12 mouse cellular contexts compared by ENCODE assay signal in the genomic region with DNA sequence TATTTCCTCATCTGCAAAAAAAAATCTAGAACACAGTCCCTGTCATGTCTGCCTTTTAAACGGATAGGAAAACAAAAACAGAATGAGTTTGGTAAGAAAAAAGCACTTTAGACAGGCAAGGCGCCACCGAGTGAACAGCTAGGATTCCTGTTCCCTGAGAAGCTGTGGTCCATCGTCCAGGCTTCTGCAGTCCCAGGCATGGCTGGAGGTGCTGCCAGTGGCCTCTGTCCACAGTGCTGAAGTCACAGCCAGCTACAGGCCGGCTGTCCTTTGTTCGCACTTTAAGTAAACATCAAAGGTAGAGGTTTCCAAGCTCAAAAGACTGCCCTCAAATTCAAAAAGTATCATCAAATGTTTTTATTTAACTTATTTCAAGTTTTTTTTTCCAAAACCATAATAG. TPM values are rescaled to one million over a fixed set of nuclear protein-coding genes. Genes with fewer than 3 reads are reported as not detected.
DNase-seq lines count a peak whose midpoint lies in the region; ATAC-seq lines count a peak whose summit lies in the region.
"Had no signal": no experiment of that assay in that cellular context is flagged by ENCODE, and none has a peak within 500 bp of the region (broad histone marks: within the 10 kb centered on the region; RNA-seq: fewer than 3 reads in every experiment).

No protein-coding gene starts in this region.

- no peak for ATAC-seq in hindbrain, embryonic 14.5 days (ENCODE audit: low FRiP score)
- ATAC-seq in hindbrain, embryonic 12.5 days (ENCODE audit: low FRiP score), result no peak
- ATAC-seq: activated CD4-positive, CD25-positive, alpha-beta regulatory T cell, adult 4 months; intestine, postnatal 0 days had no signal

- no peaks in the 10 kb centered on the region for H3K27me3 ChIP-seq in hindbrain, embryonic 14.5 days (ENCODE audit: control insufficient read depth, insufficient read depth, low read length)
- H3K27me3 ChIP-seq in hindbrain, embryonic 12.5 days, result no peaks in the 10 kb centered on the region

- H3K36me3 ChIP-seq in hindbrain, embryonic 14.5 days (replicated peaks; ENCODE audit: control insufficient read depth, insufficient read depth), result peaks cover 5% of the 10 kb centered on the region; the same call in 1 of the 2 replicates
- H3K36me3 ChIP-seq in hindbrain, embryonic 12.5 days, result no peaks in the 10 kb centered on the region
- H3K36me3 ChIP-seq: neural tube, embryonic 12.5 days had no signal

- H3K4me2 ChIP-seq in hindbrain, embryonic 14.5 days (replicated peaks), result no peak overlapping the region
- H3K4me2 ChIP-seq in hindbrain, embryonic 12.5 days (replicated peaks), result no peak overlapping the region
- H3K4me2 ChIP-seq: neural tube, embryonic 12.5 days had no signal

- DNase-seq in hindbrain, embryonic 14.5 days (ENCODE audit: low spot score), result peak; percentile 44
- peak; percentile 33 for DNase-seq in right cerebral cortex, postnatal 14 days
- DNase-seq in right cerebral cortex, adult 2 months (ENCODE audit: low spot score in 2 of 2), result no peak
- peak; percentile 63 for DNase-seq in embryo, embryonic 10.5 days (ENCODE audit: low spot score)
- DNase-seq in mesoderm, embryonic 11.5 days (ENCODE audit: low read depth, low spot score), result peak; percentile 57
- no peak for DNase-seq in layer of hippocampus, adult 9-10 months (ENCODE audit: low spot score)
- no peak for DNase-seq in thymus, postnatal 10 days (ENCODE audit: low spot score in 2 of 2)

- peaks cover 39% of the 10 kb centered on the region for H3K4me1 ChIP-seq in hindbrain, embryonic 14.5 days (replicated peaks; ENCODE audit: control insufficient read depth, insufficient read depth, low read length)
- H3K4me1 ChIP-seq in hindbrain, embryonic 12.5 days, result peaks cover 35% of the 10 kb centered on the region

- no peak overlapping the region for H3K27ac ChIP-seq in hindbrain, embryonic 14.5 days
- no peak overlapping the region for H3K27ac ChIP-seq in hindbrain, embryonic 12.5 days
- H3K27ac ChIP-seq: macrophage; neural tube, embryonic 12.5 days had no signal

- WGBS in hindbrain, embryonic 14.5 days, result 15% methylated on average over 6 of the region's 6 CpGs
- 14% methylated on average over 6 of the region's 6 CpGs for WGBS in hindbrain, embryonic 12.5 days

- no peak overlapping the region for H3K9ac ChIP-seq in hindbrain, embryonic 14.5 days
- no peak overlapping the region for H3K9ac ChIP-seq in hindbrain, embryonic 12.5 days
- H3K9ac ChIP-seq: neural tube, embryonic 12.5 days had no signal

- no peaks in the 10 kb centered on the region for H3K9me3 ChIP-seq in hindbrain, embryonic 14.5 days (ENCODE audit: control insufficient read depth, low read length)
- no peaks in the 10 kb centered on the region for H3K9me3 ChIP-seq in hindbrain, embryonic 12.5 days (replicated peaks)
- H3K9me3 ChIP-seq: neural tube, embryonic 12.5 days had no signal

- no peak overlapping the region for H3K4me3 ChIP-seq in hindbrain, embryonic 14.5 days (replicated peaks; ENCODE audit: low read length)
- H3K4me3 ChIP-seq in hindbrain, embryonic 12.5 days, result no peak overlapping the region
- H3K4me3 ChIP-seq: neural tube, embryonic 12.5 days had no signal

RNA-seq across cellular contexts. Expression of a gene that starts 4.6 kb away (rescaled TPM):
- 38.5 and 42.0 TPM in 2 replicates for polyA plus RNA-seq in hindbrain, embryonic 14.5 days (2014; fragmentation: Nextera tagmentation; extraction: Ambion mirVana)
- polyA plus RNA-seq in hindbrain, embryonic 12.5 days (2016; fragmentation: Nextera tagmentation; extraction: Ambion mirVana), result 32.4 and 37.4 TPM in 2 replicates

RNA-seq across cellular contexts. Expression of a gene that starts 24.4 kb away (rescaled TPM):
- polyA plus RNA-seq in hindbrain, embryonic 14.5 days (2014; fragmentation: Nextera tagmentation; extraction: Ambion mirVana), result 0.63 and 0.71 TPM in 2 replicates
- 0.61 and 1.2 TPM in 2 replicates for polyA plus RNA-seq in hindbrain, embryonic 12.5 days (2016; fragmentation: Nextera tagmentation; extraction: Ambion mirVana)

RNA-seq across cellular contexts. Expression of a gene that starts 28.6 kb away (rescaled TPM):
- polyA plus RNA-seq in hindbrain, embryonic 14.5 days (2014; fragmentation: Nextera tagmentation; extraction: Ambion mirVana), result 43.5 and 47.8 TPM in 2 replicates
- 7.9 TPM in 2 replicates for polyA plus RNA-seq in hindbrain, embryonic 12.5 days (2016; fragmentation: Nextera tagmentation; extraction: Ambion mirVana)
- polyA plus RNA-seq: macrophage had no signal

RNA-seq across cellular contexts. Expression of a gene that starts 55.3 kb away (rescaled TPM):
- 470 and 518 TPM in 2 replicates for polyA plus RNA-seq in hindbrain, embryonic 14.5 days (2014; fragmentation: Nextera tagmentation; extraction: Ambion mirVana)
- polyA plus RNA-seq in hindbrain, embryonic 12.5 days (2016; fragmentation: Nextera tagmentation; extraction: Ambion mirVana), result 626 and 637 TPM in 2 replicates

Comparison
In these comparisons a context has a peak if more than half of its experiments do, and no peak if none do; other contexts are left out.
1. DNase-seq: peak in hindbrain, embryonic 14.5 days (single experiment), right cerebral cortex, postnatal 14 days (single experiment), embryo, embryonic 10.5 days (single experiment) and mesoderm, embryonic 11.5 days (single experiment); none in right cerebral cortex, adult 2 months (0 of 2), layer of hippocampus, adult 9-10 months (single experiment) and thymus, postnatal 10 days (0 of 2).